In the genomic region with DNA sequence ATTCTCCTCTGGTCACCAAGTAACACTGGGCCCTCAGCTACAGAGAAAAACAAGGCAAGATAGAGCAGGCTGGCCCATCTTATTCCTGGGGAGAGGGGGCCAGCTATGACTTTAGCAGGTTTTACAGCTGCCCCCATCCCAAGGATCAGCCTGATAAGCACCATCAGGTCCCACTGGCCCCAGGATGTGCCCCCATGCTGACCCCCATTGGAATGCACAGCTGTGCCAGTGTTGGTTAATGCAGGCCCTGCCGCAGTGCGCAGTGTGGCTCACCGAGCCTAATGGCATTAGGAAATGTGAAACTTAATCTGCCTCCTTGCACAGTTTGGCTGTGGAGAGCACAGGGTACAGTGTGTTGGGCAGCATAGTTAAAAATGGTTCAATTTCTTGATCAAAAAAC, we compare ENCODE assay signal across 23 mouse cellular contexts. TPM values are rescaled to one million over a fixed set of nuclear protein-coding genes. Genes with fewer than 3 reads are reported as not detected.
DNase-seq lines count a peak whose midpoint lies in the region; ATAC-seq and TF ChIP-seq lines count a peak whose summit lies in the region.
"Had no signal": no experiment of that assay in that cellular context is flagged by ENCODE, and none has a peak within 500 bp of the region (broad histone marks: within the 10 kb centered on the region; RNA-seq: fewer than 3 reads in every experiment).

No protein-coding gene starts in this region.

- no peak overlapping the region for H3ac ChIP-seq in myocyte (ENCODE audit: control insufficient read depth, insufficient read length)

- H3K9me3 ChIP-seq in lung, embryonic 14.5 days (ENCODE audit: low read depth, low read length) = no peaks in the 10 kb centered on the region
- no peaks in the 10 kb centered on the region for H3K9me3 ChIP-seq in embryonic facial prominence, embryonic 11.5 days (replicated peaks; ENCODE audit: control insufficient read depth, low read length)
- no peaks in the 10 kb centered on the region for H3K9me3 ChIP-seq in limb, embryonic 10.5 days (replicated peaks)
- H3K9me3 ChIP-seq: hindbrain, embryonic 15.5 days; intestine, embryonic 15.5 days; midbrain, embryonic 13.5 days; stomach, embryonic 15.5 days had no signal

- peaks cover 21% of the 10 kb centered on the region for H3K36me3 ChIP-seq in lung, embryonic 14.5 days (ENCODE audit: insufficient read depth)
- H3K36me3 ChIP-seq in embryonic facial prominence, embryonic 11.5 days (replicated peaks; ENCODE audit: control insufficient read depth, insufficient read depth, low read depth, low read length) = peaks cover 2% of the 10 kb centered on the region; the same call in 1 of the 2 replicates
- peaks cover 41% of the 10 kb centered on the region for H3K36me3 ChIP-seq in limb, embryonic 10.5 days
- H3K36me3 ChIP-seq in myocyte (ENCODE audit: control insufficient read depth, insufficient read depth) = no peaks in the 10 kb centered on the region
- H3K36me3 ChIP-seq: hindbrain, embryonic 15.5 days; intestine, embryonic 15.5 days; midbrain, embryonic 13.5 days; stomach, embryonic 15.5 days had no signal

- no peaks in the 10 kb centered on the region for H3K27me3 ChIP-seq in lung, embryonic 14.5 days (ENCODE audit: insufficient read depth, low read length)
- H3K27me3 ChIP-seq in embryonic facial prominence, embryonic 11.5 days (ENCODE audit: control insufficient read depth, insufficient read depth, low read length) = no peaks in the 10 kb centered on the region
- no peaks in the 10 kb centered on the region for H3K27me3 ChIP-seq in limb, embryonic 10.5 days (ENCODE audit: low read depth, poor library complexity, severe bottlenecking)
- no peaks in the 10 kb centered on the region for H3K27me3 ChIP-seq in myocyte (ENCODE audit: control insufficient read depth, insufficient read depth, insufficient read length)
- H3K27me3 ChIP-seq: hindbrain, embryonic 15.5 days; intestine, embryonic 15.5 days; midbrain, embryonic 13.5 days; stomach, embryonic 15.5 days had no signal

- H3K4me3 ChIP-seq in lung, embryonic 14.5 days (ENCODE audit: low read depth, low read length) = no peak overlapping the region
- no peak overlapping the region for H3K4me3 ChIP-seq in embryonic facial prominence, embryonic 11.5 days (ENCODE audit: low read depth, low read length)
- H3K4me3 ChIP-seq in limb, embryonic 10.5 days = no peak overlapping the region
- H3K4me3 ChIP-seq in myocyte = no peak overlapping the region
- H3K4me3 ChIP-seq: erythroblast, embryonic 14.5 days; heart, adult 2 months; hindbrain, embryonic 15.5 days; intestine, embryonic 15.5 days; midbrain, embryonic 13.5 days; stomach, embryonic 15.5 days had no signal

- H3K9ac ChIP-seq in lung, embryonic 14.5 days = no peak overlapping the region
- no peak overlapping the region for H3K9ac ChIP-seq in embryonic facial prominence, embryonic 11.5 days (replicated peaks; ENCODE audit: low read length)
- H3K9ac ChIP-seq: hindbrain, embryonic 15.5 days; intestine, embryonic 15.5 days; liver, postnatal 0 days; midbrain, embryonic 13.5 days; stomach, embryonic 15.5 days had no signal

- no peak overlapping the region for H3K27ac ChIP-seq in lung, embryonic 14.5 days (ENCODE audit: low read depth)
- peak overlapping the region; percentile 35; the same call in 1 of the 2 replicates for H3K27ac ChIP-seq in embryonic facial prominence, embryonic 11.5 days (replicated peaks; ENCODE audit: low read depth, low read length)
- H3K27ac ChIP-seq in limb, embryonic 10.5 days = peak overlapping the region; percentile 34; the same call in 1 of the 2 replicates
- H3K27ac ChIP-seq: heart, adult 2 months; hindbrain, embryonic 15.5 days; intestine, embryonic 15.5 days; midbrain, embryonic 13.5 days; stomach, embryonic 15.5 days had no signal

- no peak for TF ChIP-seq POLR2A in myocyte (IDR thresholded peaks at IDR 0.05; ENCODE audit: insufficient read length, low read depth)

- no peaks in the 10 kb centered on the region for H3K4me1 ChIP-seq in lung, embryonic 14.5 days (ENCODE audit: insufficient read depth)
- H3K4me1 ChIP-seq in embryonic facial prominence, embryonic 11.5 days (ENCODE audit: control insufficient read depth, insufficient read depth, low read length) = no peaks in the 10 kb centered on the region
- peaks cover 36% of the 10 kb centered on the region for H3K4me1 ChIP-seq in limb, embryonic 10.5 days
- H3K4me1 ChIP-seq: hindbrain, embryonic 15.5 days; intestine, embryonic 15.5 days; stomach, embryonic 15.5 days had no signal

- no peak overlapping the region for H3K4me2 ChIP-seq in lung, embryonic 14.5 days
- H3K4me2 ChIP-seq in embryonic facial prominence, embryonic 11.5 days (ENCODE audit: low read depth, low read length) = no peak overlapping the region
- H3K4me2 ChIP-seq in myocyte (ENCODE audit: low read depth) = no peak overlapping the region
- H3K4me2 ChIP-seq: hindbrain, embryonic 15.5 days; intestine, embryonic 15.5 days; midbrain, embryonic 13.5 days; stomach, embryonic 15.5 days had no signal

- H3K79me2 ChIP-seq in myocyte (ENCODE audit: control insufficient read depth, insufficient read depth) = no peaks in the 10 kb centered on the region

- DNase-seq in lung, embryonic 14.5 days = no peak
- DNase-seq in lung, postnatal 36 days = no peak
- DNase-seq in embryonic facial prominence, embryonic 11.5 days (ENCODE audit: low spot score) = peak; percentile 82
- DNase-seq in limb, embryonic 10.5 days (ENCODE audit: low spot score) = peak; percentile 62
- no peak for DNase-seq in cerebellum, postnatal 36 days
- no peak for DNase-seq in frontal cortex, postnatal 36 days (ENCODE audit: low spot score in 2 of 2)
- DNase-seq: cerebellum, adult 18-20 months; cerebellum, postnatal 25 days; gastrocnemius, postnatal 14 days; heart, adult 2 months; heart, postnatal 4 days; kidney, adult 9 months; liver, postnatal 0 days; lung, postnatal 4 days; thymus, adult 2 months had no signal

- no peak for TF ChIP-seq CTCF in lung, embryonic 14.5 days (IDR thresholded peaks at IDR 0.05; ENCODE audit: low read depth)

- peak; percentile 38; the same call in 1 of the 2 replicates for ATAC-seq in lung, embryonic 14.5 days (ENCODE audit: insufficient read depth)
- ATAC-seq in embryonic facial prominence, embryonic 11.5 days (replicated peaks; ENCODE audit: insufficient number of reproducible peaks, low FRiP score, low TSS enrichment, low read depth) = peak; percentile 83
- ATAC-seq: forebrain, embryonic 14.5 days; intestine, embryonic 15.5 days; liver, postnatal 0 days; midbrain, embryonic 13.5 days had no signal

- 51% methylated on average over 3 of the region's 3 CpGs for WGBS in lung, embryonic 14.5 days
- WGBS in embryonic facial prominence, embryonic 11.5 days = 11% methylated on average over 3 of the region's 3 CpGs
- 20% methylated on average over 3 of the region's 3 CpGs for WGBS in limb, embryonic 10.5 days

TF ChIP-seq in myocyte, 11 proteins besides CTCF, POLR2A, EP300 and RAD21:
- TF ChIP-seq MYOG (IDR thresholded peaks at IDR 0.05; ENCODE audit: control insufficient read depth in 1 of 3, insufficient read depth in 1 of 3, insufficient read length in 2 of 3, low read depth in 2 of 3) (peak in 2 of 3 experiments; percentile 52 to 73), MYOD1 (IDR thresholded peaks at IDR 0.05; ENCODE audit: control insufficient read depth in 1 of 3, insufficient read length in 2 of 3, low read depth in 2 of 3) (peak in 2 of 3 experiments; percentile 30 to 51), POLR2AphosphoS2 (IDR thresholded peaks at IDR 0.05; ENCODE audit: insufficient read length, low read depth) (no peak), TCF12 (IDR thresholded peaks at IDR 0.05; ENCODE audit: insufficient read depth, poor library complexity, severe bottlenecking) (no peak)

RNA-seq across cellular contexts. Expression of gene Frem1, which starts 11.4 kb away (rescaled TPM):
- polyA plus RNA-seq in lung, embryonic 14.5 days (2014; fragmentation: Nextera tagmentation; extraction: Ambion mirVana) = 58.2 and 59.1 TPM in 2 replicates
- polyA plus RNA-seq in embryonic facial prominence, embryonic 11.5 days (2014; fragmentation: Nextera tagmentation; extraction: Ambion mirVana) = 20.8 and 21.4 TPM in 2 replicates
- polyA plus RNA-seq in limb, embryonic 10.5 days (2016; fragmentation: Nextera tagmentation; extraction: Ambion mirVana) = 11.6 and 13.6 TPM in 2 replicates
- polyA plus RNA-seq in myocyte (2012; fragmentation: generic; extraction: Trizol) = 0.01 TPM
- polyA plus RNA-seq: C2C12; erythroblast, embryonic 14.5 days had no signal

Comparison
In these comparisons a context has a peak if more than half of its experiments do, and no peak if none do; other contexts are left out.
1. DNase-seq: peak in embryonic facial prominence, embryonic 11.5 days (single experiment) and limb, embryonic 10.5 days (single experiment); none in lung, embryonic 14.5 days (single experiment), lung, postnatal 36 days (single experiment), cerebellum, postnatal 36 days (0 of 2) and frontal cortex, postnatal 36 days (0 of 2).
2. RNA of gene Frem1, which starts 11.4 kb away (polyA plus RNA-seq): 58.2 to 59.1 TPM in lung, embryonic 14.5 days, 20.8 to 21.4 TPM in embryonic facial prominence, embryonic 11.5 days and 11.6 to 13.6 TPM in limb, embryonic 10.5 days; 0.01 TPM in myocyte (single experiment); every median in the first group is over 10 times any median in the second.